Mouse (Mus musculus) liver, embryonic 14.5 days (tissue): ENCODE data around the gene Cavin2. TPM values are rescaled to one million over a fixed set of nuclear protein-coding genes. Genes with fewer than 3 reads are reported as not detected.

Experiments
- ATAC-seq: fragments of 200-750 bp; cut with Nextera tagmentation; 2 replicates; pipeline ENCODE4 v1.8.0; 2017; ENCODE audit warnings: moderate number of reproducible peaks, mild to moderate bottlenecking, moderate library complexity; ENCODE audit not compliant: insufficient read depth
- DNase-seq, 3 experiments: peaks; one replicate each; pipeline ENCODE4 v3.0.0-alpha.2; 2012 to 2013; ENCODE audit warnings: low read depth in 3 of 3, low spot score in 3 of 3
- H3K27ac ChIP-seq: fragments of 300-500 bp; sonication (generic); 2 replicates; pipeline ENCODE4 v1.5.1; 2014; ENCODE audit warnings: moderate library complexity, mild to moderate bottlenecking, control low read depth, inconsistent platforms
- H3K27me3 ChIP-seq: fragments of 300-500 bp; sonication (generic); 2 replicates; pipeline ENCODE4 v1.6.1; 2014; ENCODE audit warnings: mild to moderate bottlenecking, low read length, moderate library complexity; ENCODE audit not compliant: control insufficient read depth, insufficient read depth
- H3K36me3 ChIP-seq: fragments of 300-500 bp; sonication (generic); replicated peaks from 2 replicates; pipeline ENCODE4 v1.6.1; 2014; ENCODE audit warnings: low read depth; ENCODE audit not compliant: control insufficient read depth, insufficient read depth
- H3K4me1 ChIP-seq, 2 experiments: fragments of 200-500 bp in 1 of 2; fragments of 300-500 bp in 1 of 2; sonication (generic) in 1 of 2; replicated peaks; 2 replicates each; pipeline ENCODE4 v1.6.1; 2012 to 2014; ENCODE audit warnings: antibody characterized with exemption in 1 of 2, inconsistent platforms in 1 of 2, low read length in 1 of 2; ENCODE audit not compliant: control insufficient read depth in 2 of 2, insufficient read depth in 2 of 2
- H3K4me2 ChIP-seq: fragments of 300-500 bp; sonication (generic); 2 replicates; pipeline ENCODE4 v1.6.1; 2014; ENCODE audit warnings: low read depth, mild to moderate bottlenecking, control low read depth, moderate library complexity
- H3K4me3 ChIP-seq, 2 experiments: fragments of 200-500 bp in 1 of 2; fragments of 300-500 bp in 1 of 2; sonication (generic) in 1 of 2; 2 replicates each; pipeline ENCODE4 v1.5.1; 2012 to 2014; ENCODE audit warnings: low read depth in 2 of 2, low read length in 2 of 2, mild to moderate bottlenecking in 2 of 2, control low read depth in 1 of 2, inconsistent platforms in 1 of 2, moderate library complexity in 1 of 2; ENCODE audit not compliant: insufficient read depth in 1 of 2
- H3K9ac ChIP-seq: fragments of 300-500 bp; sonication (generic); replicated peaks from 2 replicates; pipeline ENCODE4 v1.6.1; 2014; ENCODE audit warnings: mild to moderate bottlenecking, control low read depth, moderate library complexity
- H3K9me3 ChIP-seq: fragments of 300-500 bp; sonication (generic); 2 replicates; pipeline ENCODE4 v1.6.1; 2016; ENCODE audit warnings: low read length, mixed read lengths; ENCODE audit not compliant: control insufficient read depth
- CTCF ChIP-seq: IDR thresholded peaks from 2 replicates; pipeline ENCODE4 v1.5.1; 2016; ENCODE audit warnings: antibody characterized with exemption, low read depth, control low read depth
- EP300 ChIP-seq: IDR thresholded peaks from 2 replicates; pipeline ENCODE4 v1.6.1; 2016; ENCODE audit warnings: antibody characterized with exemption, low read depth
- WGBS: fragments of 180-500 bp; shearing (Covaris S2); extraction: QIAGEN DNeasy Blood & Tissue Kit; methylation state at CpG from one replicate; pipeline ENCODE4 v1.1.7; 2014; ENCODE audit not compliant: insufficient replicate concordance; 5-methylcytosine and 5-hydroxymethylcytosine counted together
- polyA plus RNA-seq, 2 experiments: library from polyadenylated mRNA; depleted of rRNA in 1 of 2; stranded (reverse) in 1 of 2; unstranded in 1 of 2; fragments of >200 nt; fragmentation: Nextera tagmentation in 1 of 2; extraction: Ambion mirVana in 1 of 2; gene quantifications; 2 replicates each; pipeline versions ENCODE4 v1.2.1 to v1.2.3; 2012 to 2014

Gene Cavin2
- polyA plus RNA-seq, 2 experiments = 10.3 to 22.7 TPM

- DNase-seq = no peak
- TF ChIP-seq EP300 = no peak
- no peak for TF ChIP-seq CTCF
- WGBS = 68% methylated on average over 5 of the region's 5 CpGs
- no peaks in the 10 kb centered on the region for H3K36me3 ChIP-seq
- no peaks in the 10 kb centered on the region for H3K27me3 ChIP-seq
- H3K27ac ChIP-seq = no peak overlapping the region
- H3K4me3 ChIP-seq = no peak overlapping the region
- no peak overlapping the region for H3K9ac ChIP-seq
- no peak for ATAC-seq
- no peaks in the 10 kb centered on the region for H3K9me3 ChIP-seq
- no peaks in the 10 kb centered on the region for H3K4me1 ChIP-seq
- H3K4me2 ChIP-seq = no peak overlapping the region
Observed at GRCm38 (mm10) chr1:51250302-51250701, 38.6 kb upstream of the Cavin2 start.

- WGBS = 38% methylated on average over 5 of the region's 5 CpGs
- Histone ChIP-seq H3K4me3 (no peak overlapping the region), H3K9ac (no peak overlapping the region), H3K4me1 (peaks cover 0 to 7% of the 10 kb centered on the region in 2 experiments; a peak in 2 of 4 replicates), H3K9me3 (no peaks in the 10 kb centered on the region), H3K36me3 (no peaks in the 10 kb centered on the region), H3K27ac (no peak overlapping the region), H3K27me3 (no peaks in the 10 kb centered on the region), H3K4me2 (no peak overlapping the region)
- TF ChIP-seq CTCF = no peak
- TF ChIP-seq EP300 = no peak
- no peak for DNase-seq
- ATAC-seq = peak; percentile 23; the same call in 1 of the 2 replicates
Observed at GRCm38 (mm10) chr1:51265118-51265800, 23.7 kb upstream of the Cavin2 start.

- peak; percentile 59; the same call in 1 of the 2 replicates for ATAC-seq
- Histone ChIP-seq H3K4me3 (no peak overlapping the region), H3K36me3 (no peaks in the 10 kb centered on the region), H3K4me2 (no peak overlapping the region), H3K27ac (no peak overlapping the region), H3K27me3 (no peaks in the 10 kb centered on the region), H3K4me1 (peaks cover 0 to 7% of the 10 kb centered on the region in 2 experiments; a peak in 2 of 4 replicates), H3K9me3 (no peaks in the 10 kb centered on the region), H3K9ac (no peak overlapping the region)
- DNase-seq = no peak
- 18% methylated on average over 2 of the region's 2 CpGs for WGBS
- TF ChIP-seq CTCF = no peak
- TF ChIP-seq EP300 = no peak
Observed at GRCm38 (mm10) chr1:51265926-51266325, 23.0 kb upstream of the Cavin2 start.

GRCm38 (mm10) chr1:51267125-51267524 is 21.8 kb upstream of the Cavin2 start:
- DNase-seq (no peak), ATAC-seq (no peak)
- no peaks in the 10 kb centered on the region for H3K9me3 ChIP-seq
- no peak overlapping the region for H3K9ac ChIP-seq
- H3K4me2 ChIP-seq = no peak overlapping the region
- H3K36me3 ChIP-seq = no peaks in the 10 kb centered on the region
- WGBS = 53% methylated on average over 5 of the region's 5 CpGs
- H3K4me3 ChIP-seq = no peak overlapping the region
- TF ChIP-seq EP300 (no peak), CTCF (no peak)
- H3K4me1 ChIP-seq = peaks cover 0 to 7% of the 10 kb centered on the region in 2 experiments; a peak in 2 of 4 replicates
- H3K27me3 ChIP-seq = no peaks in the 10 kb centered on the region
- H3K27ac ChIP-seq = no peak overlapping the region

- H3K36me3 ChIP-seq = no peaks in the 10 kb centered on the region
- WGBS = 73% methylated on average over 2 of the region's 2 CpGs
- H3K4me3 ChIP-seq = no peak overlapping the region
- H3K4me2 ChIP-seq = no peak overlapping the region
- no peak for ATAC-seq
- peaks cover 0 to 7% of the 10 kb centered on the region in 2 experiments; a peak in 2 of 4 replicates for H3K4me1 ChIP-seq
- TF ChIP-seq EP300 = no peak
- no peak for TF ChIP-seq CTCF
- no peaks in the 10 kb centered on the region for H3K27me3 ChIP-seq
- DNase-seq = no peak
- no peak overlapping the region for H3K9ac ChIP-seq
- H3K27ac ChIP-seq = no peak overlapping the region
- H3K9me3 ChIP-seq = no peaks in the 10 kb centered on the region
Observed at GRCm38 (mm10) chr1:51268225-51268624, 20.7 kb upstream of the Cavin2 start.
